Mouse (Mus musculus): ENCODE results near the gene Calhm1.

Calhm1 gene

DNA sequence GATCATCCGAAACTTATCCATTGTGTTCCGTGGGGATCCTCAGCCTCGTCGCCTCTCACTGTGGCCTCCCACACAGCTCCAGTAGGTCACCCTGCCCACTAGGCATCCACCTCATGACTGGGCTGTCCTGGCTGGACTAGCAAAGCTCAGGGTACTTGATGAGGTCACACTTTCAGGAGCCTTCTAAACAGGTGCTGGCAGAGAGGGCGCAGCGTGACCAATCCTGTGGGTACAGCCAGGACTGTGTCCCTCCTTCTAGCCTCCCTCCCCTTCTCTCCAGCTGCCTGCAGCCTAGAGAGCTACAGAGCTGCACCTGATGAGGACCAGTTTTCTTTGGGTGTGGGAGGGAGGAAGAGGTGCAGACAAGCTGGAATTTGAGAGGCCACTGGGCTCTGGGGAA is at the start of gene Calhm1:
Calhm1 (minus strand) TSS at position 101 of the 400 bp plus-strand sequence.
- WGBS = 96% methylated on average over 6 of the region's 6 CpGs

DNA sequence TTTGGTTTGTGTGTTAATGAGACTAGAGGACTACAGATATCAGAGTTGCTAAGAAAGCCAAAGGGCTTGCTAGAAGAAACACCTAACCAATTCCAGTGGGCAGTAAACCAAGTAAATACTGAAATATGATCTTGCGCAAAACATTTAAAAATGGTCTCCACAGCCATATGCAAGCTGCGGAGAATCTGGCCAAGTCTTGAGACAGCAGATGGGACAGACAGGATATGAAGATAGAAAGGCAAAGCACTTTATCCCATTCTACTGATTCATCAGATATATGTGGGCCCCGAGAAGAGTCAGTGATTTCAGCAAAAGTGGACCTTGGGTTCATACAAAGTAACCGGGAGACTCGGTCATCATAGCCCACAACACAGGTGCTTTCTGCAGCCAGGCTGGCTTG is 48.1 kb upstream of the Calhm1 start:
- WGBS = 76% methylated on average over 5 of the region's 5 CpGs

DNA sequence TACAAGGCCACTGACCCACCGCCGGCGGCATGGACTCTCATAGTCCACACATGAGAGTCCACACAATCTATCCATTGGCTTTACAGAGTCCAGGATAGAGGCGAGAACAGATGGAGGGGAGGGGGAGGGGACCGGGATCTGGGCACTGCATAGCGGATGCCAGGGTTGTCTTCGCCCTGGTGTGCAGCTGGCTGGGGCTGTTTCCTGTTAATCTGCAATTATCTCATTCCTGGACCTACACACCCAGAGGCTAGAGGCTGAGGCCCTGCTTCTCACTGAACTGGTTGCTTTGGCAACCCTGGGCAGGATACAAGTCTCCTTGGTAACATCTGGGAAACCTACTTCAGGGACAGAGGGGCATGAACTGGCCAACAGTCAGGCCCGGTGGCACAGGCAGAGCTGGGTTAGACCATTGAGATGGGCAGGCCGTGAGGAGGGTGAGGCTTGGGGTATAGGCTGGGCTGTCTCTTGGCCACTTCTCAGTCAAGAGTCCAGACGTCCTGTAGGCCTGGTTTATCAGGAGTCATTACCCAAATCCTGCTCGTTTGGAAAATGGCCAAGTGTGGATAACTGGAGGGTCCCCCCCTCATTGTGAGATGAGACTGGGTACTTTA is 44.6 kb upstream of the Calhm1 start:
- WGBS = 48% methylated on average over 11 of the region's 11 CpGs

DNA sequence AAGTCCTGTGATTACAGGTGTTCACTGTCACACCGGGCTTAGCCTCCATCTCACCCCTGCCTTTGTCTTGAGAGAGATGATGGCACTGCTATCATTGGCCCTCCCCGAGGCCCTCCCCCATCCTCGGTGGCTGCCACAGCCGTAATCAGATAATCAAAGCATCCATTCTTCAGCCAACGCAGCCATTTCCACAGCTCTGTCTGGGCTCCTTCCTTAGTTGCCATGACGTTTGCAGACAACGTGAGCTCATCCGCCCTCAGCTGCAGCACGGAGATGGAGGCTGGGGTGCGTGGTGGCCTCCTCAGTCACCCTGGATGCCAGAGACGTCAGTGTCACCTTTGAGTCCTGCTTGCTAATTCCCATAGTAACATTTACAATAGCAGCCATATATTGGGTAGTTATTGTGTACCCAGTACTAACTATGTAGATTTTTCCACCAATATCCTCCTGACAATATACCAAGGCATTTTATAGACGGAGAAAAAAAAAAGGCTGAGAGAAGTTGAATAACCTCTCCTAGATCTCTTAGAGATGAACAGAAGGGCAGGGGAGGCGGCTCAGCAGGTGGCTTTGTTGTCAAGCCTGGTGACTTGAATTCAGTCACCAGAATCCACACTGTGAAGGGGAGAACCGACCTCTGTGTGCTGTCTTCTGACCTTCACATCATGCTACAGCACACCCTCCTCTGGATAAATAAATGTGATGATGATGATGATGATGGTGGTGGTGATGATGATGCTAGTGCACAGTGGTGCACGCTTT is 42.6 kb upstream of the Calhm1 start:
- WGBS = 40% methylated on average over 15 of the region's 15 CpGs

DNA sequence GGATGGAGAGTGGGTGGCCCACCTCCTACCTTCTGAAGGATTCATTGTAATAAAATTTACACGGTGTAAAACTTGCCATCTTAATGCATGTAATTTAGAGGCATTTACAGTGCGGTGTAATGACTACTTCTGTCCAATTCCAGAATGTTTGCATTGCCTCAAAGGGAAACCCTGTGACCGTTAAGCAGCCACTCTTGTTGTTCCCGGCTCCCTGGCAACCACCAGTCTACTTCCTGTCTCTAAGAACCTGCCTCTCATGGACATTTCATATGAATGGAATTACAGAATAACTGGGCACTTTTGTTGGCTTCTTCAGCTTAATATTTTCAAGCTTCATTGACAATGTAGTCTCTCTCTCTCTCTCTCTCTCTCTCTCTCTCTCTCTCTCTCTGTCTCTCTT is 40.7 kb upstream of the Calhm1 start:
- WGBS = 51% methylated on average over 4 of the region's 4 CpGs

DNA sequence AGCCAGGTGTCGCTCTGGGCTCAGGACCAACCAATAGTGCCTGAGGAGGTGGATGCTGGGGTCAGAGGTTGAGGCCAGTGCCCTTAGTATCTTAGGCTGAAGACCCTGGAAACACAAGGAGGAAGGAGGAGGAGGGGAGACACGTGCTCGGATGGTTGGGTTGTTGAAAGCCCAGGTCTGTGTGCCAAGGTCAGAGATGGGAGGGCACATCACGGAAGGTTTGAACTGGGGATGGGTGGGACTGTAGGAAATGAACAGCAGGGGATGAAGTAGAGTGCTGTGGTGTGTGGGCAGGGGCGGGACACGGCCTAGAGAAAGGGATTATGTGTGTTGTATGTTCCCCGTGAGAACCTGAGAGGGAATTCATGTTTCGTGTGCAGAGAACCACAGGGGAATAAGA is 40.2 kb upstream of the Calhm1 start:
- 69% methylated on average over 8 of the region's 8 CpGs for WGBS

DNA sequence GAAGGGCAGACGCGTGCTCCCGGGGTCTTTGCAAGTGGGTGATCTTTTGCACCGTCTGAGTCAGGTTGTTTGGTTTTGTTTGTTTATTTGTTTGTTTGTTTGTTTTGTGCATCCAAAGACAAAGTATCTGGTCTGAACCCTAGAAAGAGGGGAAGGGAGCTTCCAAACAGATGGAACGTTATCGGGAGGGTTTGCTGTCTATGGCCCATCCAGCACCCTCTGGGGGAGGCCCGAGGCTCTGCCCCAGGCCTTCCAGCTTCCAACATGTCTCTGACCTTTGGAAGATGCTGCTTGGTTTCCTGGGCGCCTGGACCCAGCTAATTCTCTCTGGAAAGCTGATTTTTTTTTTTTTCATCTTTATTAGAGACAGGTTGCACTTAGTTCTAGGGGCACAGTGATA is 36.0 kb upstream of the Calhm1 start:
- WGBS = 25% methylated on average over 8 of the region's 8 CpGs

DNA sequence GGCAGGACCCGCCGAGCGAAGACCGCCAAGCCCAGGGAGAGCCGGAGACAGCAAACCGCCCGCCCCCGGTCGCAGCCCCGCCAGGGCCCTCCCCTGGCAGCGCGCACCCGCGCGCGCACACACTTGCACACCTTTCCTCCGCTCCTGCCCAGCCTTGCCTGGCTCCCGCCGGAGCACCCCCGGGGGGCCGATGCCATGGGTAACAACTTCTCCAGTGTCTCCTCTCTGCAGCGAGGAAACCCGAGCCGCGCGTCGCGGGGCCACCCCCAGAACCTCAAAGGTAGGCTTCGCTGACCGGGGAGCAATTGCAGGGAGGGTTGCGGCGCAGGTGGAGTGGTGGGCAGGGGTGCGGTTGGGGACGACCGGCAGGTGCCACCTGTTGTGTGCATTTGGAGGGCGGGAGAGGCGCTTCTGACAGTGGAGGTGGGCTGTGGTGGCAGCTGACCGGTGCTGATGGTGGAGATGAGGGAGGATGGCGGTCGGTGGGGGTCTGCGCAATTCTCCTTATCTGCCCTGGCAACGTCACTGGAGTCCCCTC is 35.3 kb upstream of the Calhm1 start:
- 3% methylated on average over 41 of the region's 42 CpGs for WGBS

DNA sequence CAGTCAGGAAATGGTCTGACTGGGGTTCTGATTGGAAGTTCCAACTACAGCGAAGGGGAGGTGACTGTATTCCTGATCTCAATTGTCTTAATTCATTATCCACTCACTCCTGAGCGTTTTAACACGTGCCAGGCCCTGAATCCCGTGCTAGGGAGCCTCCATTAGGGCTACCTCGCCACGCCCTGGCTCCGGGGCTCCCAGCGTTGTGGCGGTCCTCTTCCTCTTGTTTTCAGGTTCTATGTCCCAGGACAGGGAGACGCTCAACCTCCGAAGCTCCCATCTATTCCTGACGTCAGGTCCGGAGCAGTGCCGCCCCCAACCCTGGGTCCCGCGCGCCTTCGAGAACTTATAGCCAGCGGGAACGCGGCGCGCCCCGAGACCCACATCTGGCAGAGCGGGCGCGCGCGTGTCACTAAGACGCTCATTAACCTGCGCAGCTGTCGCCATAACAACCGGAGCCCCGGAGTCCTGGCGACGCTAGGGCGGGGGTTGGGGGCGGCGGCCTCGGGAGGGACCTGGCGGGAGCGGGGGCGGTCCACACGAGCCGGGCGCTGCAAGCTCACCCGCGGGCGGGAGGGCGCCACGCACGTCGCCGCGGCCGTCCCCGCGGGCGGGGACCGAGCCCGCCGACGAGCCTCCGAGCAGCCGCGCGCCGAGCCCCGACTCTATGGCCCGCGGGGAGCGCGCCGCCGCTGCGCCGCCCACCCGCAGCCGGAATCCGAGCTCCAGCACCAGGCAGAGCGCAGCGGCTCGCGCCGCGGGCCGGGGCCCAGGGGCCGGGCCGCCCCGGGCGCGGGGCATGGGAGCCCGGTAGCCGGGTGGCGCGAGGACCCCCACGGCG is 34.6 kb upstream of the Calhm1 start, which contains the start of gene Neurl1a:
Neurl1a (plus strand) TSS at position 390 of the 841 bp plus-strand sequence.
- WGBS = under 1% methylated on average over 97 of the region's 98 CpGs

DNA sequence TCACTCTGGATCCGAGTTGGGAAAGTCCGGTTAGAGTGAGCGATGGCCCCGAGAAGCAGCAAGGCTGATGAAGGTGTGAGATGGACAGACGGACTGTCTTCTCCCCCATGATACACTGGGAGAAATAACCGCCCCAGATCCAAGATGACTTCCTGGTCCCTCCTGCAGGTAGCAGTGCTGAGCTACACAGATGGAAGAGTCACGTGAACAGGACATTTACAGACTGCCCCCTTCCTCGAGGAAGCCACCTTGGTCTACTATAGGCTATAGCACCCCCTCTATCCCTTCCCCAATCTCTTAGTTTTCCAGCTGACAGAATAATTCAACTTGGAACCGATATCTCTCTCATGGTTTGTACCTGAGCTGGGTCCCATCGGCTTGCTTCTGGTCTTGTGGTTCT is 33.9 kb upstream of the Calhm1 start:
- WGBS = 33% methylated on average over 10 of the region's 10 CpGs

DNA sequence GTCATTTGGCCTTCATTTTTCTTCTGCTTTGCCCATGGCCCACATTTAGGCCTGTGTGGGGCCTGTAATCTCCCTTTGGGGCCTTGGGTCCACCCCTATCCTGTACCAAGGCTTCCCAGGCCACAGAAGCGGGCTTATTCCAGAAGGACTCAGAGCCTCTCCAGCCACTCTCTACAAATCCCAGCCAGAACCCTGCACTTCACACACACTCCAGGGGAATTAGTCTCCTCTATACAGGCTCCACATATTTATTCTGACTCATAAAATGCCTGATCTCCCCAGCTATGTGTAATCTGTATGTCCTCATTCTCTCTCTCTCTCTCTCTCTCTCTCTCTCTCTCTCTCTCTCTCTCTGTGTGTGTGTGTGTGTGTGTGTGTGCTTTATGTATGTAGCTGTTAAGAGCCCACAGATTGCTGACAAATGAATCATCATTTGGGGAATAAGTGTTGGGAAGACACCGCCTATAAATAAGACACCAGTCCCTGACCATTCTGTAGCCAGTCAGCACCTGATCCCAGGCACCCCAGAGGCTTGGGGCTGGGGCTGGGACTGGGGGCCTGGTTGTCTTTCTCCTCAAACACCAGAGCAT is 33.0 kb upstream of the Calhm1 start:
- 61% methylated on average over 2 of the region's 2 CpGs for WGBS

DNA sequence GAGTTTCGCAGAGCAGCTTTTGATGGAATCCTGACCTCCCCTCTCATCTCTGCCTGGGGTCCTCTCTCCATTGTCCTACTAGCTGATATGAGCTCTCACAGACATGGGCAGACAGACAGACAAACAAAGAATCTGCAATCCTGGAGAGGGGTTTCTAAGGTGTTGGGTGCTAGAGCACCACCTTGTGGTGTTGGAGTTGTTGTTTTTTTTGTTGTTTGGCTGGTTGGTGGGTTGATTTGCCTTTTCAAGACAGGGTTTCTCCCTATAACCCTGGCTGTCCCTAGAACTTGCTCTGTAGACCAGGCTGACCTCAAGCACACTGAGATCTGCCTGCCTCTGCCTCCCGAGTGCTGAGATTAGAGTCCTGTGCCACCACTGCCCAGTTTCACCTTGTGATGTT is 31.4 kb upstream of the Calhm1 start:
- 73% methylated on average over 2 of the region's 2 CpGs for WGBS

DNA sequence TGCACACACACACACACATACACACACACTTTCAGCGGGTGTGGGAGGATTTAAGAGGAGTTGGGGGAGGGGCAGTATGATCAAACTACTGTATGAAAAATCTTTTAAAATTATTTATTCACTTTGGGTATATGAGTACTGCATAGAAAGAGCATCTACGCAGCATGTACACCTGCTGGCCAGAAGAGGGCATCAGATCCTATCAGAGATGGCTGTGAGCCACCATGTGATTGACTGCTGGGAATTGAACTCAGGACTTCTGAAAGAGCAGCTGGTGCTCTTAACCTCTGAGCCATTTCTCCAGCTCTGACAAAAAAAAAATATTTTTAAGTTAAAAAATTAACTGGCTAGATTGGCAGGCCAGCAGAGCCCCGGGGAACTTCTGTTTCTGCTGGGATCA is 30.5 kb upstream of the Calhm1 start:
- WGBS = 46% methylated on average over 3 of the region's 3 CpGs

DNA sequence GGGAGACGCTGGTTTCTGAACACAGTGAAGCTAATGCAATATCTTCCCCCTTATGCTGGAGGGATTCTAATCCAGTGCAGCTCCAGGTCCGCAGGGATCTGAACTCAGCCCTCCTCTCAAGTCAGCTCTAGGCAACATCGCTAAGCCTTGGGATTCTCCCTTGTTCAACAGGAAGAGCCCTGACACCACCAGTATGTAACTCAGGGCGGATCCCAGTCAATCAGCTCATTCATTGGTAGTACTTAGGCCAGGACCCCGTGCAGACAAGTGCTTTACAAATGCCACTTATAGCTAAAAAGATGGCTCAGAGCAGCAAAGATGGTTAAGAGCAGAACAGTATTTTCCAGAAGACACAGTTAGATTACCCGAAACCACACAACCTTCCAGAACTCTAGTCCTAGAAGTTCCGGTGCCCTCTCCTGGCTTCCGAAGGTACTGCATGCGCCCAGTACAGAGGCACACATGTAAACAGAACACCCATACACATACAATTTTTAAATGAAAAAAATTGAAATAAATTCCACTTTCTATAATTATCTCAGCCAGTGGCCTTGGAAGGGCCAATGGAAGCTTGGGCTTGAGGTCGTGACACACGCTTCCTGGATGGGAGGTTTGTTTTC is 24.8 kb upstream of the Calhm1 start:
- WGBS = 18% methylated on average over 11 of the region's 11 CpGs

DNA sequence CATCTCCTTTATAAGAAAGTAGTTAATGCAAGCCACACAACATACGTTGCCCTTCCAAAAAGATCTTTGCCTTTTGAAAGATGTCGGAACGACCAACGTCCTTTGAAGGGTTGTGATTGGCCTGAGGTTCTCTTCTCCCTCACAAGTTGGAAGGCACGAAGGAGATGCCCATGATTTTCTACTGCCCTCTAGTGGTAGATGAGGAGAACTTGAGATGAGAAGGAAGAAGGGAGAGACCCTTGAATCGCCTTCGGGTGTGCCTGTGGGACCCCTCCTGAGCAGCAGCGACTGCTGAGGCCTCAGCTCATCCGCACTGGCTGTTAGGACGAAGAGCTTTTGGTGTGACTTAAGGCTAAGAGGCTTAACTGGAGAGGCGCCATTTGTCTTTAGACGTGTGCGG is 24.2 kb upstream of the Calhm1 start:
- 12% methylated on average over 13 of the region's 13 CpGs for WGBS

DNA sequence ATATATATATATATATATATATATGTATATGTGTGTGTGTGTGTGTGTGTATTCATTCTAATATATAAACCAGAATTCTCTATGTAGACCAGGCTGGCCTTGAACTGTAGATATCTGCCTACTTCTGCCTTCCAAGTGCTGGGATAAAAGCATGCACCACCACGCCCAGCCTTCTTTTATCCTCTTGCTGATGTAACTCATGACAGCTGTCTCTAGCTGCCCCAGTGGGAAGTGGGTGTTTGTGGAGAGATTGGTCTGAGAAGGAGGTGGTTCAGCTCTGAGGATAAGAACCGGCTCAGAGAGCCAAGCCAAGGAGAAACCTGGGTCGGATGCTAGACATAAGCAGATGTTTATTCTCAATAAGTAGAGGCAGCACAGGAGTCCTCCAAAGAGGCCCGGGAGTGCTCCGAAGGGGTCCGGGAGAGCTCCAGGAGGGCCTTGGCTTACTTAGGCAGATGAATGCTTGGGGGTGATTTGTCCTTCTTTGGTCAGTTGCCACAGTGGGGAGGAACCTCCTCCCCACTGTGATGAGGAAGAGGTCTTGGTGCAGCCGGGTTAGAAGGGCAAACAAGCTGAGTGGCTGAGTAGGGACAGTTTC is 23.7 kb upstream of the Calhm1 start:
- WGBS = 41% methylated on average over 7 of the region's 7 CpGs

DNA sequence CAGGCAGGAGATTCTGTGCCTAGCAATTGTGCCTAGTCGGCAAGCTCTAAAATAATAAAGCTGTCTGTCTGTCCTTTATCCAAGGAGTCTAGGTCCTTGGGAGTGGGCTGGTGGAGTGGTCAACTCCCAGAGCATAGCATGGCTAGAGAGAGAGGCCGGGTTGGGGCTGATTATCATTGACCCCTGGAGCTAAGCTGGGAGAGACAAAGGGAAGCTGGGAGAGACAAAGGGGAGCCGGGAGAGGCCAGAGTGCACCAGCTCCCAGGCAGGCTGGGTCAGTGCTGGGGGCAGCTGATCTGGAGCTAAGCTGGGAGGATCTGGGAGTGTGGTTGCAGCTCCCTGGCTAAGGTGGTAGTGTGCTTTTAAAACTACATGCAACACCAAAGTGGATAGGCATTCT is 22.7 kb upstream of the Calhm1 start:
- 60% methylated on average over 3 of the region's 3 CpGs for WGBS

DNA sequence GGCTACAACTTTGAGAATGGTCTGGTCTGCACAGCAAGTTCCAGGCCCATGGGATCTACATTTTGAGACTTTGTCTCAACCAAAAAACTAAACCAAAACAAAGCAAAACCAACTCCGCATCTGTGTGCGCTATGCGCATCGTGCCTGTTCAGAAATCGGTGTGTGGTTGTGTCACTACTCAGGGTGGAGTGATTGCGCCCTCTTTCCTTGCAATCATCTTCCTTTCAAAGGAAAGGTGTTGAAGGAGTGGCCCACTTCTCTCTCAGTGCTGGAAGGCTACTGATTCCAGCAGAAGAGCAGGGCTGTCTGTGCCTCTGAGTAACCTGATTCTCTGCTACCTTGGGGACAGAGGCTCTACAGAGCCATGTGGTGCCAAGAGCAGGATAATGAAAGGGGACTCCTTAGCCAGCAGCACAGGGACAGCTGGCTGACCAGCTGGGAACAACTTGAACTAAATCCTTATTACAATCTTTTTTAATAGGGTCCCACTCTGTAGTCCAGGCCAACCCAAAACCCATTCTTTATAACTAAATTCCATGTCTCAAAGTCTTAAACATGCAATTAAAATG is 19.2 kb upstream of the Calhm1 start:
- WGBS = 96% methylated on average over 6 of the region's 6 CpGs

DNA sequence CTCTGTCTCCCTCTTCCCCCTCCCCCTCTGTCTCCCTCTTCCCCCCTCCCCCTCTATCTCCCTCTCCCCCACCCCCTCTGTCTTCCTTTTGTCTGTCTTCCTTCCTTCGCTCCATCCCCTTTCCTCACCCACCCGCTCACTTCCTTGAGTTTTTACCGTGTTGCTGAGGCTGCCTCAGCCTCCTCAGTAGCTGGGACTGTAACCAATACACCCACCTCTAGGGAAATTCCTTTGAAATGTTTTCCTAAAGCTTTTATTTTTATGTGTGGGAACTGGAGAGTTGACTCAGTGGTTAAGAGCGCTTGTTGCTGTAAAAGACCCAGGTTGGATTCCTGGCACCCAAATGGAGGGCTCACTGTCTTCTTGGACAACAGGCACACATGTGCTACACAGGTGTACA is 17.6 kb upstream of the Calhm1 start:
- WGBS = 55% methylated on average over 4 of the region's 4 CpGs

DNA sequence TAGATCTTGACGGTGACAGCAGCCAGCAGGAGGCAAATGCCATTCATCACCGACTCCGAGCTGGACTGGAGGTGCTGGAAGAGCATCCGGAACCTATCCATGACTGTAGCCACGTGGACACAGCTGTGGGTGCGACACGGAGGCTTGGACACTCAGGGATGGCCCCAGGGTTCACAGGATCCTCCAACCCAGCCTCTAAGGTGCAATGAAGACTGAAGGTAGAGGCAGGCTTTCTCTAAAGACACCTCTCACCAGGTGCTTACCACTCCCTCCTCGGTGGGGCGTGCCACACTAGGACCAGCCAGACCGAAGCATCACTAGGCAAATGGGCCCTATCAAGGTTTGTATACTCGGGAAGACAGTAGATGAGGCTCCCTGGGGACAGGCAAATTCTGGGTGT is 13.6 kb upstream of the Calhm1 start, which contains the start of gene Calhm3:
Calhm3 (minus strand) TSS at position 101 of the 400 bp plus-strand sequence.
- WGBS = 88% methylated on average over 11 of the region's 11 CpGs

DNA sequence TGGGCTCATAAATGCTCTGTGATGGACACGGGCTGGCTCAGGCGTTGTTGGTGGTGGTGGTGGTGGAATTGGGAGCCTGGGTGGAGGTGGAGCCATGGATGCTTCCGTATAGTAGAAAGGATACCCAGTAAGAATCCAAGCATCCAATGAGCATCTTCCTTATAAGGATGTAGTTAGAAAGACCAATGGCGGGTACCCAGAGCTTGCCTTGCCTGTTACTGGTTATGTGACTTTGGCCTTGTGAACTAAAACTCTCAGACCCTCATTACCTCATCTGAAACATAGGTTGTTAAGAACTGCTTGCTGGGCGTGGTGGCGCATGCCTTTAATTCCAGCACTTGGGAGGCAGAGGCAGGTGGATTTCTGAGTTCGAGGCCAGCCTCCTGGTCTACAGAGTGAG is 9.7 kb upstream of the Calhm1 start:
- WGBS = 90% methylated on average over 7 of the region's 7 CpGs
